Mouse (Mus musculus) liver, postnatal 0 days (tissue): Measurements from ENCODE around the gene Lmo2.

Experiments
- CTCF ChIP-seq: sonication (generic); IDR thresholded peaks from 2 replicates; pipeline ENCODE4 v1.5.1; 2016; ENCODE audit warnings: antibody characterized with exemption, low read depth
- EP300 ChIP-seq: IDR thresholded peaks from 2 replicates; pipeline ENCODE4 v1.6.1; 2016; ENCODE audit warnings: antibody characterized with exemption, low read depth, mild to moderate bottlenecking

DNA sequence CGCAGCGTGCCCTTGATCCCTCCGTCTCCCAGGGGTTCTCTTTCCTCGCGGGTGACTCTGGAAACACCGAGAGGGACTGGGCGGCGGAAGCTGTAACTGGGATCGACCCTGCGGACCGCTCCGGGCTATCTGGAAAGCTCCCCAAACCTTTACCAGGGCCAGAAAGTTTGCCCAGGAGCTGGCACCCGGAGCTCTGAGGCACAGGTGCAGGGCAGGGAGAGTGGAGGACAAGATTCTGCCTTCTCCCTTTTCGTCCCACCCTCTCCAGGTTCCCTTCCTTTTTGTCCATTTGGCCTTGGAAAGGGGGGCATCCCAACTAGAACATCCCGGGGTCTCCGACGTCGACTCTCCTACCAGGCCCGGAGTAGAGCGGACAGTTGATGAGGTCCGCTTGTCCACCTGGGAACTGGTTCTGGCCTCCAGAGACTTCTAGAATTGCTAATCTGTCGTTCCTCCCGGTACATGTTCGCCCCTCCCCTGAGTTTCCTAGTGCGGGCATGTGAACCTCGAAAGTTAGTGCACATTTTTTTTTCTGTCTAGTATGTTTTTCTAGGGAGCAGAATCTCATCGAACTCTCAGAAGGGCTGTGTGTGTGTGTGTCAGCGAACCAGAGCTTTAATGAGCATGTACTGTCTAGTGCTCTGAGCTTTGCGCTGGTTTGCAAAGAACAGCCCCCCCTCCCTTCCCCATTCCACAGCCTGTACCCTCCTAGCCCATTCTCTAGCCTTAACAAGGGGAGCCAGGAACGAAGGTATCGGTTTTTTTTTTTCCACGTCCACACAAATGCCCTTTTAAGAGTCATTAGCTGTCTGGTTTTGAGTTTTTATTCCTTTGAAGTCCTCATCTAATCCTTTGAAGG lies 13.2 kb downstream of the Lmo2 start:
- TF ChIP-seq CTCF (no peak), EP300 (no peak)
